Mouse (Mus musculus): ENCODE measurements around the gene Cnot10. TPM values are rescaled to one million over a fixed set of nuclear protein-coding genes. Genes with fewer than 3 reads are reported as not detected.

The Cnot10 gene
- 20.5 and 25.3 TPM in 2 replicates for polyA plus RNA-seq (2012; rRNA removed)

DNA sequence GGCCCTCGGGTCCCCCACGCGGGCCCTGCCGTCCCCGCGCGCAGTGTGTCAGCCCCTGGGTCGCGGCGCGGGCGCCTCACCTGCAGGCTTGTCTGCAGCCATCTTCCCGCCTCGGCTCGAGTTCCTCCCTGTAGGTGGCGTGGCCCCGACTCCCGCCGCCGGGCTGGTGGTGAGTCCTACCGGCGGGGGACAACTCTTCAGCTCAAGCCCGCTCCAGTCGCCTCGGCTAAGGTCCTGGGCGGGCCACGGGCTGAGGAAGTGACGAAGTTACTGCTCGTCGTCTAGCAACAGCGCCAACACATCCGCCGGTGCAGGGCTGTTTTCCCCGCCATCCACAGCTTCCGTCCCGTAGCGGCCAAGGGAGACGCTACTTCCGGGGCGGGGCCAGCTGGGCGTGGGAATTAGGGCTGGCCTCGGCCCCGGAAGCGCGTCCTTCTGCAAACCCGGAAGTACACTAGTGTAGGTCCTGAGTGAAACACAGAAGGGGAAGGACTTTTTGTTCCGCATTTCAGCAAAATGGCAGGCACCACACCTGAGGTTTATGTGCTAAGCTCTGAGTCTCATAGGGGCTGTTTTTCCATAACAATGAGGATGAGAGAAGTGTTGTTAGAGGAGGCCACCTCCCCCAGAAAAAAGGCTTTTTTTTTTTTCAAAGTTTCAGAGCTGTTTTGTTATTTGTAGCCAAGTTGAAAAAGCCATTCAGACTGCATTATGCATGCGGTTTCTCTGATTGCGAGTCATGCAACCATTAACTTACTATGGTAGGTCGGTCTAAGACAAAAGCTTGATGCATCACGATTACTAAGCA, at the start of gene Cnot10:
Gene Cnot10, minus strand, starts transcription at position 346 of the 808 bp plus-strand sequence.
- DNase-seq (ENCODE audit: low read depth, low spot score): peak; percentile 98
- 4% methylated on average over 51 of the region's 51 CpGs for WGBS

DNA sequence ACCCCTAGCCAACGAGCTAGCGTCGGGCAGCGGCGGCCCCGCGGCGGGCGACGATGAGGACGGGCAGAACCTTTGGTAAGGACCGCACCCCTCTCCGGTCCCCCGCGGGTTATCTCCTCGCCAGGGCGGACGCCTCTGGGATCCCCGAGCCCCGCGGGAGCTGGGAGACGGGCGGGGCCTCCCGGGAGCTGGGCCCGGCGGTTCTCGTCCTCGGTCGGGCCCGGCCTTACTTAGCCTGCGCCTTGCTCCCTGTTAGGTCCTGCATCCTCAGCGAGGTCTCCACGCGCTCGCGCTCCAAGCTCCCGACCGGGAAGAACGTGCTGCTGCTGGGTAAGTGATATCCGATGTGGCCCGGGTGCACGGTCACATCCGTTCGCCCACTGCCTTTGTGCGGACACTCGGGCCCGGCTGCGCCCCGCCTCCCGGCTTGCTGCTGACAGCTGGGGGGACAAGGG, 49.0 kb upstream of the Cnot10 start:
- under 1% methylated on average over 50 of the region's 50 CpGs for WGBS
- DNase-seq (ENCODE audit: low read depth, low spot score): peak; percentile 7

DNA sequence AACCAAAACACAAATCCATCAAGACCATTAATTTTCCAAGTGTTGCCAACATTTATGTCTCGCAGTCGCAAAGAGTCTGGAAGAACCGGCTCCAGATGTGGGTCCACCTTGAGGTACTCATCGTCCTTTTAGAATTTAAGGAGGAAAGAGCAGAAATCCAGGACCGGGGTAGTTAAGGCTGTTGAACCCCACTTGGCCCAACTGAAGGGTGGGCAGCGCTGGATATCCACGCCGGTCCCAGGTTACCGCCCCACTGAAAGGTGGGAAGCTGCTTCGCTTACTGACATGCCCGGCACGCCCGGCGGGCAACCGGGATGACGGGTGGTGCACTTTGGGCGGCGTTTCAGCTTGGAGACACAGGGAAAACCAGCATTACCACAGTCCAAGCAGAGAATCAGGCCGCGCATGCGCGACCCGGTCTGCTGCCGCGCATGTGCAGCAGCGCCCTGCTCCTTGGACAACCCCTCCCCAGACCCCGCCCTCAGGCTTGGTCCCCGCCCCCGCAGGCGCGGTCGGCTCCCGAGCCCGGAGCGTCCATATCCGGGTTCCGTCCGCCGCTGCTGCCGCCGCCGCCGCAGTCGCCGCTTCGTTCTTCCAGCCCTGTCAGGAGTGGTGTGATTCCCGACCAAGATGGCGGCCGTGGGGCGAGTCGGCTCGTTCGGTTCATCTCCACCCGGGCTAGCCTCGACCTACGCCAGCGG, 48.4 kb upstream of the Cnot10 start, which contains the start of gene Dync1li1:
Gene Dync1li1, plus strand, starts transcription at position 539 of the 701 bp plus-strand sequence.
- peak; percentile 91 for DNase-seq (ENCODE audit: low read depth, low spot score)

DNA sequence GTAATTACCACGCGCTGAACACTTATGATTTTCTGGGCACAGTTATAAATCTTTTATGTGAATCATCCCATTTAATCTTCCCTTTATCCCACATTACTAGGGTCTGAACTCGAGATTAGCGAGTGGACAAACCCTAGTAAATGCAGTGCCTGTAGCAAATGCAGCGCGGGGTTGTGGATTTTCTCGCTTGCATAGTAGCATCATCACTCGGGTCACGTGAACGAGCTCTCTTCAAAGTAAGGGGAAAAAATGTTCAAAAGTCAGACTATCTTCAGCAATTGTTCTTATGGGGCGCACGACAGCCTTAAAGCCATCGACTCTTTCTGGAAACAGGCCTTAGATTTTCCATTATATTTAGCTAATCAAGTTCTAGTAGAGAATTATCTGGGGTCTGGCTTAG, 47.7 kb upstream of the Cnot10 start:
- 80% methylated on average over 13 of the region's 13 CpGs for WGBS

More for the DNA sequence above, 48.4 kb upstream of the Cnot10 start, which contains the start of gene Dync1li1:
- WGBS: under 1% methylated on average over 57 of the region's 57 CpGs

DNA sequence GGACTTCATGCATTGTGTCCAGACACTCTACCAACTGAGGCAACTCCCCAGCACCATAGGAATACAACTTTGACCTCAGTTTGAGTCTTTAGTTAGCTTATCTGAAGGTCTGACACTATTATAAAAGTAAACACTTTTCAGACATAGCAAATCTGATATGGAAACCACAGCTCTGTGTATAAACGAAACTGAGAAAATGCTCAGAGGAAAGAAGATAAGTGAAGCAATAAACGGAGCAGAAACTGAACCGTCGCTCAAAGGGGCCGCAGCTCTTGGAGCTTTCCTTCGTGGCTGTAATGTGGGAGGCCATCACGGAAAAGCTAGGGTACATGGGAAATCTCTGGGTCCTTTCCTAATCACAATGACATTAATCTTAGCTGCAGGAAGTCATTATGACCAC, 46.3 kb upstream of the Cnot10 start:
- DNase-seq (ENCODE audit: low read depth, low spot score): no peak
- WGBS: 81% methylated on average over 7 of the region's 7 CpGs

More for the DNA sequence above, 47.7 kb upstream of the Cnot10 start:
- DNase-seq (ENCODE audit: low read depth, low spot score): no peak

DNA sequence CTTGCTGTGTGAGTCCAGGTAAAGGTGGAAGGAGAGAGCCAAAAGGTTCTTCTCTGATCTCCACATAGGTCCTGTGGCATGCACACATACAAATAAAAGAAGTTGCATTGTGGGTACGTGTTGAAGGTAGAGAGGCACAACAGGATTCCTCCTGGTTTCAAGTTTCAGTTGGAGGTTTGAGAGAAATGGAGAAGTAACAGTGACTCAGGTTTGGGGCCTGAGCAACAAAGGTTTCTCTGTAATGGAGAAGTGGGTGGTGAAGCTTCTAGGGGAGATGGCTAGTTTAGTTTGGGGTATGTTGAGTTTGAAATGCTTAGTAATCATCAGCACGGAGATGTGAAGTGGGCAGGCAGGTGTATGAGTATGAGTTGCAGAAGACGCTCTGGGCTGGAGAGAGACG, 42.2 kb upstream of the Cnot10 start:
- 76% methylated on average over 4 of the region's 4 CpGs for WGBS

DNA sequence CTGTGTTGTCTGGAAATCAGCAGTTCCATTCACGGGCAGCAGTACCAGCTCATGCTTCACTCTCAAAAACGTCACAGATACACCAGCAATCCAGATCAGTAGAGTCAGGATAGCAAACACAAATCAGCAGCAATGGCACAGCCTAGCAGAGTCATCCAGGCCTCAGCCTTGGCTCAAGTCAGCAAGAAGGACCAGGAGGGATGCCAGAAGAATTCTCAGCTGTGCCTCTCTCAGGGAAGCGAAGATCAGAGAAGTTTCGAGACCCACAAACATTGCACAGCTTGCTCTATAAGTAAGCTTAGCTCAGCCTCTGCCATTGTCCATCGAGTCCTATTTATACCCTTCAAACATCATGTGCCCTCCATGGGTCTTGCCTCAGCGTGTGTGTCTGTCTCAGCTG, 40.5 kb upstream of the Cnot10 start:
- WGBS: 81% methylated on average over 6 of the region's 6 CpGs
- no peak for DNase-seq (ENCODE audit: low read depth, low spot score)

More for the DNA sequence above, 42.2 kb upstream of the Cnot10 start:
- DNase-seq (ENCODE audit: low read depth, low spot score): no peak

DNA sequence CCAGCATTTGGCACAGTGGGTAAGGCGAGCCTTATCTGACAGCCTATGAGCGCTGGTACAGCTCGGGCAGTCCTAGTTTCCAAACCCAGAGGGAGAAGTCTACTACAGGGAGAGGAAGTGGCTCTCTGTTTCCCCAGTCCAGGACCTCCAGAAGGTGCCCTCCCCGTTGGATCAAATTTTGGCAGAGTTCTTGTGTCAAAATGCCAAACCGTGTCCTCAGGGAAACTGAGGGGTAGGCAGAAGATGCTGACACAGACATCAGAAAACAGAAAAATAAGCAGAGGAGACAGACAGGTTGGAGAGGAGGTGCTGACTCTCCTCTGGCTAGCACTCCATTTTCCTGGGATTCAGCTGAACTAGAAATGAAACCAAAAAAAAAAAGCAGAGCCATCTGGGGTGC, 40.0 kb upstream of the Cnot10 start:
- no peak for DNase-seq (ENCODE audit: low read depth, low spot score)
- WGBS: 79% methylated on average over 5 of the region's 5 CpGs

DNA sequence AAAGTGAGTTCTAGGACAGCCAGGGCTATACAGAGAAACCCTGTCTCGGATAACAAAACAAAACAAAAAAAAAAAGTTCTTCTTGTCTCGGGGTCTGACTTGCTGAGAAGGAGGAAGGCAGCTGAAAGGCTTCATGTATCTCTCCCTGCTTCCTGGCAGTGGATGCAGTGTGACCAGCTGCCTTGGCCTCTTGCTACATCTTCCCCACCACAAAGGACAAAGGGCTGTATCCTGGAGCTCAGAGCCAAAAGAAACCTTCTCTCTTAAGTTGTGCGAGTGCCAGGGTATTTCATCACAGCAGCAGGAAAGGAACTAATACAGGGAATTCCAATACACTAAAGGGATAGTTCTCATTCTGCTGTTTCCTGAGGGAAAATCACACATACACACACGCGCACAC, 38.6 kb upstream of the Cnot10 start:
- DNase-seq (ENCODE audit: low read depth, low spot score): no peak
- 85% methylated on average over 5 of the region's 5 CpGs for WGBS

DNA sequence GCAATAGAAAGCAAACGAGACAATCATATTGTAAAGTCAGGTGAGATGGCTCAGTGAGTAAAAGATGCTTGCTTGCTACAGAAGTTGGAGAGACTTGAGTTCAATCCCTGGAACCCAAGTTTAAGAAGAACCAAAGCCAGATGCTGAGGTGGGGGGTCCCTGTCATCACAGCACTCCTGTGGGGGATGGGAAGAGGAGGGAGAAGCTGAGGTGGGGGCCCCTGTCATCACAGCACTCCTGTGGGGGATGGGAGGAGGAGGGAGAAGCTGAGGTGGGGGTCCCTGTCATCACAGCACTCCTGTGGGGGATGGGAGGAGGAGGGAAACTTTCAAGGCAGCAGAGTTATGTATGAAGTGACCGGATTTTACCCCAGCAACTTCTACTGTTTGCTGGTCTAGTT, 33.6 kb upstream of the Cnot10 start:
- 43% methylated on average over 2 of the region's 2 CpGs for WGBS
- no peak for DNase-seq (ENCODE audit: low read depth, low spot score)

DNA sequence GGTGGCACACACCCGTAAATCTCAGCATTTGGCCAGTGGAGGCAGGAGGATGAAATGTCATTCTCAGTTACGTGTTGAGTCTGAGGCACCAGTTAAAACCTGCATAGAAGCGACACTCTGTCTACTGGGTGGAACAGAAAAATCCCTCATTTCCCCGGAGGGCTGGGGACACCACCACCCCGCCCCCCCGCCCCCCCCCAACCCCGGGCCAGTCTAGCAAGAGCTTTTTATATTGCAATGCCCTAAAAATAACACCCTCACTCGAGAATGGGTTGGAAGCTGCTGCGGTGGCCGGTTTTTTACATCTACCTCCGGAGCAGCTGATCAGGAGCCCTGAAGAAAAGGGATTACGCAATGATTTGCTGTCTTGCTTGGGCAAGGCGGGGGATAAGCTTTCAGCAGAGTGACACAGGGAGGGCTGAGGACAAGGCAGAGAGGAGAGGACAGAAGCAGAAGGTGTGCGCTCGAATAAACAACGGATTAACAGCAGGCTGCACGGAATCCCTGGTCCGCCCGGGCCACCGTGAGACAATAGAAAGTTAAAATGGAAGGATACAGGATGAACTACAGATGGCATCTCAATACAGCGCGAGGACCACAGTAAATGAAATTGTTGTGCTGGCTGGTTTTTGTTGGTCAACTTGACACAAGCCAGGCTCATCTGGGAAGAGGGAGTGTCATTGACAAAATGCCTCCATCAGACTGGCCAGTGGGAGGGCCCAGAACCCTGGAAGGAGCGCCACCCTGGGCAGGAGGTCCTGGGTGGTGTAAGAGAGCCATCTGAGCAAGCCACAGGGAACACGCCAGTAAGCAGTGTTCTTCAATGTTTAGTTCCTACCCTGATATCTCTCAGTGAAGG, 32.9 kb upstream of the Cnot10 start:
- WGBS: 7% methylated on average over 24 of the region's 24 CpGs

DNA sequence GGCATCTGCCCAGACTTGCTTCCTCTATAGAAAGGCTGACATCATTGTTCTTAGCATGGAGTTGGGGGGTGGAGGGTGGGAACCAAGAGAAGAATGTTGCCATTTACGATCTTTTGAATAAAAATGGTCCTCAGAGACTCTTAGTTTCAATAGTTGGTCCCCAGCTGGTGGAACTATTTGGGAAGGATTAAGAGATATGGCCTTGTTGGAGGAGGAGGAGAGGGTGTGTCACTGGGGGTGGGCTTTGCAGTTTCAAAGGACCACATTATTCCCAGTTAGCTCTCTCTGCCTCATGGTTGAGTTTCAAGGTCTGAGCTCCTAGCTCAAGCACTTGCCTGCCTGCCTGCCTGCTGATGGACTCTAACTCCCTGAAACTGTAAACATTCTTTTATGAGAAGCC, 32.0 kb upstream of the Cnot10 start:
- 73% methylated on average over 1 of the region's 1 CpGs for WGBS
- DNase-seq (ENCODE audit: low read depth, low spot score): no peak

More for the DNA sequence above, 32.9 kb upstream of the Cnot10 start:
- no peak for DNase-seq (ENCODE audit: low read depth, low spot score)

DNA sequence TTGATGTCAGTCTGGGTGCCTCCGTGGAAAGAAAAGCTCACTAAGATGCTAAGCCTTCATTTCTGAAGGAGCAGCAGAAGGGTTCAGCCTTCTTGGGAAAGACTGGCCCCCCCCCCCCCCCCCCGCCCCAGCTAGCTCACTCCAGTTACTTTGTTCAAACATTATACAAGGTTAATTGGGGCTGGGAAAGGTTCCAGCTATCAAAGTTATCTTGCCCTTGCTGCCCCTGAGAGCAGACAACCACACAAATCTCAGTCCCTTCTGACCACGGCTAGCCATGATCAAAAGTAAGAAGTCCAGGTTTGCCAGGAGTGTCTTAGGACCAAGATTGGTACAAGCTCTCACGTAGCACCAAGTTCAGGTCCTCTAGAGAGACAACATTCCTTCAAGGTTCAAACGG, 29.0 kb upstream of the Cnot10 start:
- 35% methylated on average over 5 of the region's 5 CpGs for WGBS
- DNase-seq (ENCODE audit: low read depth, low spot score): no peak

DNA sequence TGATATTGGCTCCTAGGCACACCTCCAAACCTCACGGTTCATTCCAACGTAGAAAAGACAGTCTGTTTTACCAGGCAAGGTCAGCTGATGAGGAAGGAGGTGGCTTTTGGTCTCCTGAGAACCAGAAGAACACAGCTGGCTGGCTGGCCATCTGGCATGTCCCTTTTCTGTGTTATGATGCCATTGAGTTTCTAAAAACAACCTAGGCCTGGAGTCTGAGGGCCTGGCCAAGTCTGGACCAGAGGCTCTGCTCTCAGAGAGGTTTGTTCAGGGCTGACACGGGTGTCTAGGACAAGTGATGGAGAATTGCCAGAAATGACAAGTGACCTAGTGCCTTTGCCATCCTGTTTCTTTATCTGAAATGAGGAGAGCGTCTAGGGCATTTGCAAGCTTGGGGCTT, 28.1 kb upstream of the Cnot10 start:
- DNase-seq (ENCODE audit: low read depth, low spot score): no peak
- WGBS: 59% methylated on average over 4 of the region's 4 CpGs

DNA sequence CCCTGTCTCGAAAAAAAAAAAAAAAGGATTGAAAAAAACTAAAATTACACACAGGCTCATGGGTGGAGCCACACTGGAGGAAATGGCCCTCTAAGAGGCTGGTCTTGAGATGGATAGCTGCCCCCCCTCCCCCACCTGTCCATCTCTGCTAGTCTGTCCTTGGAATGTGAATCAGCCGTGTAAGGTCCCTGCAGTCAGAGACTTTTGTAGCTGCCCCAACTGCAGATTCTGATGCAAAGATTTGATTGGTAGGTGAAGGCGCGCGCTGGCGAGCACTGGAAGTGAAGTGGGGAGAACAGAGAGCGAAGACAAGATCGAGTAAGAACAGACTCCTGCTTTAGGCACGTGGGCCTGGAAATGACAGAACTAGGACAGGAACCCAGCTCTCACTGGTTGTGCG, 26.9 kb upstream of the Cnot10 start:
- 89% methylated on average over 10 of the region's 10 CpGs for WGBS
- no peak for DNase-seq (ENCODE audit: low read depth, low spot score)

DNA sequence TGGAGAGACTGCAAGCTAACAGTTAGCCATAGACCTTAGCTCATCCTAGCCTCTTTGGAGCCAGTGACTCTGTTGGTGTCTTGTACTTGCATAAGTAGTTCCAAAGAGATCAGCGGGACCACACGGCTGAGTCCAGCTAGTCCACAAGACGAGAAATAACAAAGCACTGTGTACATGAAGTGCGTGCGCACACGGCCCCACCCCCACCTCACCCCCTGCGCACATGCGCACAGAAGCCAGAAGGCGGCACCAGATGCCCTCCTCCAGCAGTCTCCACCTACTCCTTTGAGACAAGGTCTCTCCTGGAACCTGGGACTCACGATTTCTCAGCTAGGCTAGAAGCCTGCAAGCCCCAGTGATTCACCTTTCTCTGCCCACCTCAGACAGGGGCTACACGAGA, 23.8 kb upstream of the Cnot10 start:
- no peak for DNase-seq (ENCODE audit: low read depth, low spot score)
- 87% methylated on average over 11 of the region's 11 CpGs for WGBS

DNA sequence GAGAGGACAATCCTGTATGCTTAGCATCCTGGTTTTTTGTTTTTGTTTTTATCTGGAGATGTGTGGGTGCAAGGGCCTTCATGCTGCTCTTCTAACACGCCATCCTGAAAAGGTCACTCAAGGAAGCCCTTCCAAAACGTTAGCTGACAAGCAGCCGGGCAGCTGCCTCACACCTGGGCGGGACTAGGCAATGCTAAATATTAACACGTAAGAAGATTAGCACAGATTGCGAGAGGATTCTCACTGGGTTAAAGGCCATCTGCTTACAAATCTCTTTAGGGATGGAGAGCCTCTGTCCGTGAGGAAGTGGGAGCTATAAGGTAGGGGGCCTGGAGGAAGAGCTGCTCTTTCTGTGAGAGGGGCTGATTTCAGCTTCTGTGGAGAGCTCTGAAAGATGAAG, 22.0 kb upstream of the Cnot10 start:
- no peak for DNase-seq (ENCODE audit: low read depth, low spot score)
- 19% methylated on average over 7 of the region's 7 CpGs for WGBS

DNA sequence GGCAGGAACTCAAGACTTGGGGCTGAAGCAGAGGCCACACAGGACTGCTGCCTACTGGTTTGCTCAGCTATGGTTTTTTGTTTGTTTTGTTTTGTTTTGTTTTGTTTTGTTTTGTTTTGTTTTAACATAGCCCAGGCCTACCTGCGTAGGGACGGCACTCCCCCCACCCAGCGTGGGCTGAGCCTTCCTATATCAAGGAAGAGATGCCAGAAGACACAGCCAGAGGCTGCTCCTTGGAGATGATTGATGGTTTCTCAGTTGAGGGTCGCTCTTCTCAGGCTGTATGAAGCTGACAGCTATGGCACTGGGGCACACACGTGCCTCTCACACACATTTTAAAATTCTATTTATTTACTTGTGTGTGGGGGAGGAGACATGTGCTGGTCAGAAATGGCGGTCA, 21.0 kb upstream of the Cnot10 start:
- no peak for DNase-seq (ENCODE audit: low read depth, low spot score)
- 72% methylated on average over 6 of the region's 6 CpGs for WGBS

DNA sequence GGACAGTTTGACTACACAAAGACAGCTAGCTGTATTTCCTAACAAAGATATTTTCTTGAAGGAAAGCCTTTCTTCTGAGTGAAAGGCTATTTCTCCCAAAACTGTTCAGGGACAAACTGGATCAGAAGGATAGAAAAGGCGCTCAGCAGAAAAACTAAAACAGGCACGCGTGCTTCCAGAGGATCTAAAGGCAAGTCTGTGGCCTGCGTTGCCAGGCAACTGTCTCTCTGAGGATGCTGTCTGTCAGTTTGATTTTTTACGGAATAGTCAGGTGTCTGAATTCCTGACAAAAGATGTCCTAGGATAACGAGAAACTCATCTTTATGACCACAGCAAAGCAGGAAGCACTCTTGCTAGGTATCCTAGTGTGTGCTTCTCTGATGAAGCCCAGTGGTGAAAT, 20.5 kb upstream of the Cnot10 start:
- WGBS: 90% methylated on average over 6 of the region's 6 CpGs
- no peak for DNase-seq (ENCODE audit: low read depth, low spot score)

DNA sequence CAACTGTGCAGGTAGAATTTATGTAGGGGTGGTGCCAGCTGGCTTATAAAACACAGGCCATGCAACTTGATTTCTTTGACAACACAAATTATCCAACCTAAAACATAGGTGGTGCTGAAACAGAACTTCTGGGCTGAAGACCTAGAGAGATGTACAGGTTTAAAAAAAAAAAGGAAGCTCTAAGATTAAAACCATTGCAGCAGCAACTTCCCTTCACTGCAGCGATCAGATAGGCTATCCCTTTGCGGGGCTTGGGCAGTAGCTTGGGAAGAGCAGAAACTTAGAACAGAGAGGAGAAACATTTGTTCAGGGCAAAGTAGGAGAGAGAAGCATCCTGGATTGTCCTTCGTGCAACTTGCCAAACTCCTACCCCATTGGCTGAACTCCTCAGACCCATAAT, 16.7 kb upstream of the Cnot10 start:
- DNase-seq (ENCODE audit: low read depth, low spot score): no peak
- 71% methylated on average over 3 of the region's 3 CpGs for WGBS
